Mouse (Mus musculus) liver, embryonic 12.5 days (tissue): Measurements from ENCODE around the gene 1700017B05Rik. TPM values are rescaled to one million over a fixed set of nuclear protein-coding genes. Genes with fewer than 3 reads are reported as not detected.

ENCODE experiments used
- ATAC-seq: fragments of 200-750 bp; cut with Nextera tagmentation; 2 replicates; pipeline ENCODE4 v1.8.0; 2017; ENCODE audit warnings: moderate number of reproducible peaks, mild to moderate bottlenecking, moderate library complexity
- H3K27ac ChIP-seq: fragments of 300-500 bp; sonication (generic); 2 replicates; pipeline ENCODE4 v1.5.1; 2016; ENCODE audit warnings: mild to moderate bottlenecking
- H3K27me3 ChIP-seq: fragments of 300-500 bp; sonication (generic); replicated peaks from 2 replicates; pipeline ENCODE4 v1.6.1; 2016; ENCODE audit warnings: mild to moderate bottlenecking, moderate library complexity
- H3K36me3 ChIP-seq: fragments of 300-500 bp; sonication (generic); 2 replicates; pipeline ENCODE4 v1.6.1; 2016; ENCODE audit warnings: mild to moderate bottlenecking, moderate library complexity
- H3K4me1 ChIP-seq: fragments of 300-500 bp; sonication (generic); 2 replicates; pipeline ENCODE4 v1.6.1; 2016
- H3K4me2 ChIP-seq: fragments of 300-500 bp; sonication (generic); 2 replicates; pipeline ENCODE4 v1.6.1; 2016; ENCODE audit warnings: mild to moderate bottlenecking, moderate library complexity
- H3K4me3 ChIP-seq: fragments of 300-500 bp; sonication (generic); 2 replicates; pipeline ENCODE4 v1.5.1; 2016; ENCODE audit warnings: mild to moderate bottlenecking, moderate library complexity
- H3K9ac ChIP-seq: fragments of 300-500 bp; sonication (generic); 2 replicates; pipeline ENCODE4 v1.6.1; 2016; ENCODE audit warnings: mild to moderate bottlenecking, moderate library complexity
- H3K9me3 ChIP-seq: fragments of 300-500 bp; sonication (generic); replicated peaks from 2 replicates; pipeline ENCODE4 v1.6.1; 2016; ENCODE audit warnings: mild to moderate bottlenecking, moderate library complexity
- WGBS: fragments of 180-500 bp; shearing (Covaris S2); methylation state at CpG from one replicate; pipeline ENCODE4 v1.1.7; 2016; ENCODE audit not compliant: insufficient replicate concordance; 5-methylcytosine and 5-hydroxymethylcytosine counted together
- polyA plus RNA-seq: library from polyadenylated mRNA; unstranded; fragments of >200 nt; fragmentation: Nextera tagmentation; extraction: Ambion mirVana; gene quantifications from 2 replicates; pipeline ENCODE4 v1.2.1, GENCODE M21; 2016

Gene 1700017B05Rik
- polyA plus RNA-seq, 1 experiment from 2014 or later = 23.4 TPM

GRCm38 (mm10) chr9:57257627-57258026 is 4.8 kb downstream of the 1700017B05Rik start:
- Histone ChIP-seq H3K9me3 (no peaks in the 10 kb centered on the region), H3K4me3 (no peak overlapping the region), H3K36me3 (peaks cover 67% of the 10 kb centered on the region), H3K4me2 (no peak overlapping the region), H3K27ac (no peak overlapping the region), H3K27me3 (no peaks in the 10 kb centered on the region), H3K4me1 (peaks cover 48% of the 10 kb centered on the region), H3K9ac (no peak overlapping the region)
- ATAC-seq = no peak
- WGBS = 92% methylated on average over 9 of the region's 9 CpGs

- no peak overlapping the region for H3K9ac ChIP-seq
- peaks cover 46% of the 10 kb centered on the region for H3K4me1 ChIP-seq
- no peak overlapping the region for H3K4me3 ChIP-seq
- WGBS = 89% methylated on average over 11 of the region's 11 CpGs
- no peaks in the 10 kb centered on the region for H3K27me3 ChIP-seq
- ATAC-seq = no peak
- H3K36me3 ChIP-seq = peaks cover 75% of the 10 kb centered on the region
- no peaks in the 10 kb centered on the region for H3K9me3 ChIP-seq
- H3K4me2 ChIP-seq = no peak overlapping the region
- no peak overlapping the region for H3K27ac ChIP-seq
Measured at GRCm38 (mm10) chr9:57256861-57257260, 5.6 kb downstream of the 1700017B05Rik start.

DNA sequence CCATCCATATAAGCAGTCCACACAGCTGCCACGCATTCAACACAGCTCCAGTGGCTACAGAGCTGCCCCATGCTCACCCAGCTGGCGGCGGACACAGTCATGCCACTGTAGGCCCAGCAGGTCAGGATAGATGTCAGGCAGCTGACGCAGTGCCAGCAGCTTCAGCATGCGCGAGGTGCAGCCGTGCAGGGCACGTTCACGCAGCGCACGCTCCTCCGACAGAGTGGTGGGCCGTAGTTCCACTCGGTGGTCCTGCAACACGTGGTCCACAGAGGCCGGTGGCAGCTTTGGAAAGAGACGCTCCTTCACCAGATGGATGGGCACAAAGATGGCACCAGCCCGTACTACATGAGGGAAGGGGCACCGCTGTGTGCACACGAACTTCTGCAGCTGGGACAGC is 6.1 kb downstream of the 1700017B05Rik start:
- no peaks in the 10 kb centered on the region for H3K27me3 ChIP-seq
- peaks cover 80% of the 10 kb centered on the region for H3K36me3 ChIP-seq
- ATAC-seq = no peak
- WGBS = 96% methylated on average over 20 of the region's 20 CpGs
- H3K4me3 ChIP-seq = no peak overlapping the region
- H3K9me3 ChIP-seq = no peaks in the 10 kb centered on the region
- H3K27ac ChIP-seq = no peak overlapping the region
- H3K9ac ChIP-seq = no peak overlapping the region
- peaks cover 49% of the 10 kb centered on the region for H3K4me1 ChIP-seq
- H3K4me2 ChIP-seq = no peak overlapping the region

- Histone ChIP-seq H3K27ac (no peak overlapping the region), H3K4me2 (no peak overlapping the region), H3K4me3 (no peak overlapping the region), H3K4me1 (peaks cover 48% of the 10 kb centered on the region), H3K9ac (no peak overlapping the region), H3K9me3 (no peaks in the 10 kb centered on the region), H3K36me3 (peaks cover 89% of the 10 kb centered on the region), H3K27me3 (no peaks in the 10 kb centered on the region)
- WGBS = 82% methylated on average over 9 of the region's 9 CpGs
- ATAC-seq = no peak
Measured at GRCm38 (mm10) chr9:57254823-57255495, 7.5 kb downstream of the 1700017B05Rik start.

DNA sequence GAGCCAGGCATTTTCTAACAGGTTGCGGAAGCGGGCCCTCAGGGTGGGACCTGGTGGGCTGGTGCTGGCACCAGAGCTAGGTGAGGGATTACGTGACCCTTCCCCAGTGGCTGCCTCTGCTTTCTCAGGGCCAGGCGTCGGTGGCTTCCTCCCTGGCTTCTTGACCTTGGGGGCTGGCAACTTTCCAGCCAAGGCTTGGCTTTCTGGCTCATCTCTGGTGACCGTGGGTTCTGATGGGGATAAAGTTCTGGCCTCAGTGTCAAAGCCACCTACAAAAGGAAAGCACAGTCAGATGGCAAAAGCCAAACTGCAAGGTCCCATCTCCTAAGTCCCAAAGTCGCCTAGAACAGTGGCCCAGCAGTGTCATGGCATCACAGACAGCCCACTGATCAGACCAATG is 8.4 kb downstream of the 1700017B05Rik start:
- peaks cover 43% of the 10 kb centered on the region for H3K4me1 ChIP-seq
- H3K27me3 ChIP-seq = no peaks in the 10 kb centered on the region
- 86% methylated on average over 7 of the region's 7 CpGs for WGBS
- peaks cover 87% of the 10 kb centered on the region for H3K36me3 ChIP-seq
- no peak overlapping the region for H3K27ac ChIP-seq
- no peak for ATAC-seq
- H3K4me2 ChIP-seq = no peak overlapping the region
- H3K9ac ChIP-seq = no peak overlapping the region
- no peak overlapping the region for H3K4me3 ChIP-seq
- H3K9me3 ChIP-seq = no peaks in the 10 kb centered on the region

GRCm38 (mm10) chr9:57251139-57251538 is 11.3 kb downstream of the 1700017B05Rik start:
- H3K36me3 ChIP-seq = peaks cover 57% of the 10 kb centered on the region
- H3K4me1 ChIP-seq = peaks cover 51% of the 10 kb centered on the region
- no peaks in the 10 kb centered on the region for H3K9me3 ChIP-seq
- H3K4me3 ChIP-seq = no peak overlapping the region
- H3K4me2 ChIP-seq = no peak overlapping the region
- no peak overlapping the region for H3K9ac ChIP-seq
- H3K27me3 ChIP-seq = no peaks in the 10 kb centered on the region
- WGBS = 86% methylated on average over 2 of the region's 2 CpGs
- H3K27ac ChIP-seq = no peak overlapping the region
- ATAC-seq = no peak

DNA sequence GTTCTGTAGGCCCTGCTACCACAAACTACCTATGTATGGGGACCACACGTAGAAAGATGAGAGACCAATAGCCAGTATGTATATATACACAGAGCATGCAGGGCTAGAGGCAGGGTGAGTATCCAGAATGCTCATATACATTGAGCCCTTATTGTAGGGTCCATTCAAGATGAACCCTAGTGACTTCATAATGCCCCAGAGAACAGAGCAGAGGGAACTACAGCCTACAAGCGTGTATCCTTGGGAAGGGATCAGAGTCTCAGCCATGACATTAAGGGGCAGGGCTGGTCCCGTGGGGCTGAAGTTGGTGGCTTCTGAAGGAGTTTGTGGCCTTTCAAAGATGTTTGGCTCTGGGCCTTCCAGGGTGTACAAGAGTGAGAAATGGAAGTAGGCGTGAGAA is 12.4 kb downstream of the 1700017B05Rik start:
- H3K27me3 ChIP-seq = 0 out of 2 replicates have a peak, but pooled peaks cover 3% of the 10 kb centered on the region
- ATAC-seq = no peak
- no peak overlapping the region for H3K4me2 ChIP-seq
- no peak overlapping the region for H3K27ac ChIP-seq
- 72% methylated on average over 4 of the region's 4 CpGs for WGBS
- H3K9me3 ChIP-seq = no peaks in the 10 kb centered on the region
- H3K4me1 ChIP-seq = peaks cover 40% of the 10 kb centered on the region
- peaks cover 46% of the 10 kb centered on the region for H3K36me3 ChIP-seq
- no peak overlapping the region for H3K9ac ChIP-seq
- no peak overlapping the region for H3K4me3 ChIP-seq

GRCm38 (mm10) chr9:57248030-57248942 is 14.1 kb downstream of the 1700017B05Rik start:
- Histone ChIP-seq H3K27me3 (0 out of 2 replicates have a peak, but pooled peaks cover 5% of the 10 kb centered on the region), H3K36me3 (peaks cover 29% of the 10 kb centered on the region), H3K4me3 (no peak overlapping the region), H3K9ac (no peak overlapping the region), H3K9me3 (no peaks in the 10 kb centered on the region), H3K27ac (no peak overlapping the region), H3K4me1 (peaks cover 36% of the 10 kb centered on the region), H3K4me2 (no peak overlapping the region)
- 0 out of 2 replicates have a peak, but pooled peaks have one; percentile 34 for ATAC-seq
- 29% methylated on average over 7 of the region's 7 CpGs for WGBS

- ATAC-seq = no peak
- Histone ChIP-seq H3K9me3 (no peaks in the 10 kb centered on the region), H3K27ac (no peak overlapping the region), H3K36me3 (peaks cover 18% of the 10 kb centered on the region), H3K27me3 (peaks cover 14% of the 10 kb centered on the region), H3K4me1 (peaks cover 36% of the 10 kb centered on the region), H3K9ac (no peak overlapping the region), H3K4me2 (no peak overlapping the region), H3K4me3 (no peak overlapping the region)
- 56% methylated on average over 8 of the region's 8 CpGs for WGBS
Measured at GRCm38 (mm10) chr9:57247201-57247671, 15.2 kb downstream of the 1700017B05Rik start.

- Histone ChIP-seq H3K4me1 (peaks cover 34% of the 10 kb centered on the region), H3K9ac (no peak overlapping the region), H3K4me3 (no peak overlapping the region), H3K27me3 (peaks cover 22% of the 10 kb centered on the region), H3K27ac (no peak overlapping the region), H3K36me3 (peaks cover 11% of the 10 kb centered on the region), H3K9me3 (no peaks in the 10 kb centered on the region), H3K4me2 (no peak overlapping the region)
- no peak for ATAC-seq
- WGBS = 77% methylated on average over 5 of the region's 5 CpGs
Measured at GRCm38 (mm10) chr9:57246482-57246881, 15.9 kb downstream of the 1700017B05Rik start.

DNA sequence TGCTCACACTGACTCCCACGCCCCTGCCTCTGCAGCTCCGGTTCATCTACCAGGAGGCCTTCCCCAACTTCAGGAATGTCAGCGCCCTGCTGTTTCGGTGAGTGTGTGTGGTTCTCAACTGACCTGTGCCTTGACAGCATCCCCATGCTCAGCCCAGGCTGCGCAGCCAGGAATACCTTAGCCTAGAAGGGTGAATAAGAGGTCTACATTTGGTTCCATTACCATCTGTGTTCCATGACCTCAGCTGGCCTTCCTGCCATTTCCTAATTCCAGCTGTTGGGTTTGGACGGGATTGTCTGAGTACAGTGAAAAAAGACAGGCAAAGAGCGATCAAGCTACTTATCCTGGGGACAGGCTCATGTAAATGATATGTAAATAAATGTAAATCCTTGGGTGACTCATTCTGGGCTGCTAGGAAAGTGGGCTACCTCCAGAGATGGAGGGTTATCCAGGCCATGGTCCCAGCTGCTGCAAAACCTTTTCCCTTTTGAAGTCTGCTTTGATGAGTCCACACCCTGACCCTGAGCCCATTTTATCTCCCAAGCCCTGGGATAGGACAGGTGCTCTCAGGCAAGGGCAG is 18.2 kb downstream of the 1700017B05Rik start:
- H3K27me3 ChIP-seq = peaks cover 39% of the 10 kb centered on the region
- peaks cover 17% of the 10 kb centered on the region for H3K4me1 ChIP-seq
- H3K4me2 ChIP-seq = no peak overlapping the region
- no peak for ATAC-seq
- H3K9me3 ChIP-seq = no peaks in the 10 kb centered on the region
- no peak overlapping the region for H3K4me3 ChIP-seq
- no peaks in the 10 kb centered on the region for H3K36me3 ChIP-seq
- H3K27ac ChIP-seq = no peak overlapping the region
- 48% methylated on average over 7 of the region's 7 CpGs for WGBS
- H3K9ac ChIP-seq = no peak overlapping the region

DNA sequence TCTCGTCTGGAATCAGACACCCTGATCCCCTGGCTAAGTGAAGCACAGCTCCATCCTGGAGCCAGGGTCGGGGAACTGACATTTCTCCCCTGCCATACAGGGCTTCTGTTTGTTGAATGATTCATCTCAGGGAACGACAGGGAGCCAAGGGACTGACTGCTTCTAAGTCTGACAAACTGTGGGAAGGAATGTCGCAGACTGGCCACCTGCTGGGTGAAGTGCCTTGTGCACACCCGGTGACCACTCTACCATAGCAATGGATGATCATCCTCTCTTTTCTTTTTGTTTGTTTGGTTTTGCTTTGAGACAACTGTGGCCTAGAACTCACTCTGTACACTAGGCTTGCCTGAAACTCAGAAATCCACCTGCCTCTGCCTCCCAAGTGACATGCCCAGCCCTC is 19.5 kb downstream of the 1700017B05Rik start:
- no peak overlapping the region for H3K4me3 ChIP-seq
- peaks cover 6% of the 10 kb centered on the region; the same call in 1 of the 2 replicates for H3K4me1 ChIP-seq
- no peak overlapping the region for H3K9ac ChIP-seq
- ATAC-seq = no peak
- H3K9me3 ChIP-seq = no peaks in the 10 kb centered on the region
- peaks cover 41% of the 10 kb centered on the region for H3K27me3 ChIP-seq
- no peak overlapping the region for H3K27ac ChIP-seq
- H3K36me3 ChIP-seq = no peaks in the 10 kb centered on the region
- 34% methylated on average over 5 of the region's 5 CpGs for WGBS
- no peak overlapping the region for H3K4me2 ChIP-seq
